Mouse (Mus musculus) spleen, adult 12 weeks (tissue): ENCODE measurements around the gene Cd276.

Source experiments
- DNase-seq: peaks from one replicate; pipeline ENCODE4 v3.0.0; 2022; ENCODE audit warnings: low spot score

The Cd276 gene

GRCm38 (mm10) chr9:58550928-58551327 lies 4.3 kb downstream of the Cd276 start:
- no peak for DNase-seq

GRCm38 (mm10) chr9:58549694-58550093 lies 5.5 kb downstream of the Cd276 start:
- DNase-seq = no peak

- DNase-seq = no peak
These were observed 6.3 kb downstream of the Cd276 start for GRCm38 (mm10) chr9:58548897-58549296.

- DNase-seq = no peak
These were observed 8.4 kb downstream of the Cd276 start for GRCm38 (mm10) chr9:58546630-58547360.

GRCm38 (mm10) chr9:58545428-58545827 lies 9.8 kb downstream of the Cd276 start:
- DNase-seq = no peak

GRCm38 (mm10) chr9:58544879-58545324 lies 10.3 kb downstream of the Cd276 start:
- DNase-seq = no peak

- DNase-seq = peak; percentile 17
These were observed 13.3 kb downstream of the Cd276 start for GRCm38 (mm10) chr9:58541895-58542338.

- DNase-seq = peak; percentile 19
These were observed 15.4 kb downstream of the Cd276 start for GRCm38 (mm10) chr9:58539886-58540285.

- no peak for DNase-seq
These were observed 17.5 kb downstream of the Cd276 start for GRCm38 (mm10) chr9:58537774-58538173.

- no peak for DNase-seq
These were observed 19.6 kb downstream of the Cd276 start for GRCm38 (mm10) chr9:58535447-58536134.

- no peak for DNase-seq
These were observed 20.5 kb downstream of the Cd276 start for GRCm38 (mm10) chr9:58534766-58535165.

- DNase-seq = no peak
These were observed 21.9 kb downstream of the Cd276 start for GRCm38 (mm10) chr9:58533322-58533721.

- DNase-seq = no peak
These were observed 23.0 kb downstream of the Cd276 start for GRCm38 (mm10) chr9:58532236-58532635.

- no peak for DNase-seq
These were observed 24.8 kb downstream of the Cd276 start for GRCm38 (mm10) chr9:58530407-58530806.

- no peak for DNase-seq
These were observed 27.4 kb downstream of the Cd276 start for GRCm38 (mm10) chr9:58527841-58528240.

GRCm38 (mm10) chr9:58525108-58525507 lies 30.1 kb downstream of the Cd276 start:
- DNase-seq = no peak

- no peak for DNase-seq
These were observed 33.3 kb downstream of the Cd276 start for GRCm38 (mm10) chr9:58521883-58522423.

- DNase-seq = no peak
These were observed 34.2 kb downstream of the Cd276 start for GRCm38 (mm10) chr9:58520816-58521581.

- DNase-seq = no peak
These were observed 35.3 kb downstream of the Cd276 start for GRCm38 (mm10) chr9:58519953-58520352.

GRCm38 (mm10) chr9:58517866-58518750 lies 37.1 kb downstream of the Cd276 start:
- no peak for DNase-seq

GRCm38 (mm10) chr9:58516480-58516879 lies 38.8 kb downstream of the Cd276 start:
- DNase-seq = no peak
